Mouse (Mus musculus): Measurements from ENCODE around the gene Fam169b. TPM values are rescaled to one million over a fixed set of nuclear protein-coding genes. Genes with fewer than 3 reads are reported as not detected.

Gene Fam169b
- polyA plus RNA-seq, 1 experiment from 2014 or later: 0.43 TPM

DNA sequence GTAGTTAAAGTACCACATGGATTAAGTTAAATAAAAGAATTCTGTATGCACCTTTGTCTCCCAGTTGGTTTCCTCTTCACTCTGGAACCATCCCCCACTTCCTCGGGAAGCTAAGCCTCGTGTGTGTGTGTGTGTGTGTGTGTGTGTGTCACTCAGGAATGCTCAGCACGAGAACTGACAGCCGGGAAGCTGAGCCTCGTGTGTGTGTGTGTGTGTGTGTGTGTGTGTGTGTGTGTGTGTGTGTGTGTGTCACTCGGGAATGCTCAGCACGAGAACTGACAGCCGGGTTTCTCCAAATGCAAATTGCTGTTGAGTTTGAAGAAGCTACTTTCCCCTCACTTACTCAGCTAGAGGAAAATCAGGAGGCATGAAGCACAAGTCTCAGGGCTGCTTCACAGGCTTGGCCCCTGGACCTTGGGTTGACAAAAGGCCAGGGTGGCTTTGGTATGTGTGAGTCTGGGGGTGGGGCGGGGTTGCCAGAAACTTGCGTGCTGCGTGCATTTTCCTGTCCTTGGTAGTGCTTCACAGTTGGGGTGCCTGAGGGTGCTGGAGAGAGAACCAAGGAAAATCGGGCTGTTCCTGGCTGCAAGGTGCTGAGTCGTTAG, 39.9 kb upstream of the Fam169b start:
- WGBS: 20% methylated on average over 13 of the region's 13 CpGs
- Histone ChIP-seq H3K27me3 (replicated peaks; ENCODE audit: control insufficient read depth, insufficient read depth, low read length) (no peaks in the 10 kb centered on the region), H3K27ac (ENCODE audit: low read depth) (no peak overlapping the region), H3K4me1 (replicated peaks; ENCODE audit: control insufficient read depth, insufficient read depth, low read length) (peaks cover 6% of the 10 kb centered on the region), H3K9ac (ENCODE audit: low read length) (no peak overlapping the region), H3K4me2 (ENCODE audit: low read length) (0 out of 2 replicates have a peak overlapping the region, but pooled peaks have one; percentile 5), H3K9me3 (ENCODE audit: control insufficient read depth, low read length) (no peaks in the 10 kb centered on the region), H3K36me3 (ENCODE audit: control insufficient read depth, insufficient read depth, low read length) (peaks cover 16% of the 10 kb centered on the region; the same call in 1 of the 2 replicates), H3K4me3 (ENCODE audit: low read depth, low read length) (no peak overlapping the region)
- DNase-seq (ENCODE audit: low spot score) (no peak), ATAC-seq (replicated peaks; ENCODE audit: low FRiP score, low TSS enrichment, low read depth) (0 out of 2 replicates have a peak, but pooled peaks have one; percentile 48)

GRCm38 (mm10) chr7:68236817-68237216, 36.8 kb upstream of the Fam169b start:
- H3K4me3 ChIP-seq (ENCODE audit: low read depth, low read length): no peak overlapping the region
- H3K4me1 ChIP-seq (replicated peaks; ENCODE audit: control insufficient read depth, insufficient read depth, low read length): peaks cover 6% of the 10 kb centered on the region
- H3K36me3 ChIP-seq (ENCODE audit: control insufficient read depth, insufficient read depth, low read length): no peaks in the 10 kb centered on the region
- H3K9me3 ChIP-seq (ENCODE audit: control insufficient read depth, low read length): no peaks in the 10 kb centered on the region
- 84% methylated on average over 8 of the region's 8 CpGs for WGBS
- no peaks in the 10 kb centered on the region for H3K27me3 ChIP-seq (replicated peaks; ENCODE audit: control insufficient read depth, insufficient read depth, low read length)
- no peak overlapping the region for H3K4me2 ChIP-seq (ENCODE audit: low read length)
- H3K27ac ChIP-seq (ENCODE audit: low read depth): no peak overlapping the region
- H3K9ac ChIP-seq (ENCODE audit: low read length): no peak overlapping the region
- ATAC-seq (replicated peaks; ENCODE audit: low FRiP score, low TSS enrichment, low read depth) (no peak), DNase-seq (ENCODE audit: low spot score) (no peak)

GRCm38 (mm10) chr7:68239220-68239827, 34.3 kb upstream of the Fam169b start:
- Histone ChIP-seq H3K4me2 (ENCODE audit: low read length) (no peak overlapping the region), H3K4me1 (replicated peaks; ENCODE audit: control insufficient read depth, insufficient read depth, low read length) (no peaks in the 10 kb centered on the region), H3K36me3 (ENCODE audit: control insufficient read depth, insufficient read depth, low read length) (no peaks in the 10 kb centered on the region), H3K27ac (ENCODE audit: low read depth) (no peak overlapping the region), H3K4me3 (ENCODE audit: low read depth, low read length) (no peak overlapping the region), H3K9ac (ENCODE audit: low read length) (no peak overlapping the region), H3K27me3 (replicated peaks; ENCODE audit: control insufficient read depth, insufficient read depth, low read length) (no peaks in the 10 kb centered on the region), H3K9me3 (ENCODE audit: control insufficient read depth, low read length) (no peaks in the 10 kb centered on the region)
- ATAC-seq (replicated peaks; ENCODE audit: low FRiP score, low TSS enrichment, low read depth) (no peak), DNase-seq (ENCODE audit: low spot score) (no peak)
- 68% methylated on average over 11 of the region's 11 CpGs for WGBS

GRCm38 (mm10) chr7:68241205-68241604, 32.4 kb upstream of the Fam169b start:
- H3K9ac ChIP-seq (ENCODE audit: low read length): no peak overlapping the region
- DNase-seq (ENCODE audit: low spot score) (no peak), ATAC-seq (replicated peaks; ENCODE audit: low FRiP score, low TSS enrichment, low read depth) (no peak)
- H3K9me3 ChIP-seq (ENCODE audit: control insufficient read depth, low read length): no peaks in the 10 kb centered on the region
- H3K4me1 ChIP-seq (replicated peaks; ENCODE audit: control insufficient read depth, insufficient read depth, low read length): no peaks in the 10 kb centered on the region
- 85% methylated on average over 9 of the region's 9 CpGs for WGBS
- no peak overlapping the region for H3K4me3 ChIP-seq (ENCODE audit: low read depth, low read length)
- H3K4me2 ChIP-seq (ENCODE audit: low read length): no peak overlapping the region
- H3K27ac ChIP-seq (ENCODE audit: low read depth): no peak overlapping the region
- H3K36me3 ChIP-seq (ENCODE audit: control insufficient read depth, insufficient read depth, low read length): no peaks in the 10 kb centered on the region
- H3K27me3 ChIP-seq (replicated peaks; ENCODE audit: control insufficient read depth, insufficient read depth, low read length): no peaks in the 10 kb centered on the region

- Histone ChIP-seq H3K27ac (ENCODE audit: low read depth) (no peak overlapping the region), H3K36me3 (ENCODE audit: control insufficient read depth, insufficient read depth, low read length) (no peaks in the 10 kb centered on the region), H3K4me2 (ENCODE audit: low read length) (no peak overlapping the region), H3K4me3 (ENCODE audit: low read depth, low read length) (no peak overlapping the region), H3K9ac (ENCODE audit: low read length) (no peak overlapping the region), H3K4me1 (replicated peaks; ENCODE audit: control insufficient read depth, insufficient read depth, low read length) (no peaks in the 10 kb centered on the region), H3K27me3 (replicated peaks; ENCODE audit: control insufficient read depth, insufficient read depth, low read length) (no peaks in the 10 kb centered on the region), H3K9me3 (ENCODE audit: control insufficient read depth, low read length) (no peaks in the 10 kb centered on the region)
- WGBS: 50% methylated on average over 4 of the region's 4 CpGs
- ATAC-seq (replicated peaks; ENCODE audit: low FRiP score, low TSS enrichment, low read depth) (no peak), DNase-seq (ENCODE audit: low spot score) (no peak)
Measured at GRCm38 (mm10) chr7:68245681-68246080, 28.0 kb upstream of the Fam169b start.

DNA sequence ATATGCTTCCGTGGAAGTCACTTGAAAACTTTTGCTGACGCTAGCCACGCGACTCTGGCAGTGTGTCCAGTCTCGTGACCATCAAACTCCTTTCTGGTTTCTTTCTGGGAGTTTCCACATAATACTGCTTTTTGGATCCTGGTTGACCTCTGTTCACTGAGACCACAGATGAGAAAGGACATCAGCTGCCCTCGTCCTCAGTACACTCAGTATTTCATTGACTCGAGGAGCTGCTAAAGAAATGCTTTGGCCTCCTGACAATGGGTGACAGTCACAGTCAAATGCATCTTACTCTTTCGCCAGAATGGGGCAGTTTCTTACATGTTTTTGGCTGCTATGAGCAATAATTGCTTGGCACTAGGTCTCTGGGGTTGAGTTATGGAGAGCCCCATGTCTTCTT, 27.4 kb upstream of the Fam169b start:
- no peak for DNase-seq (ENCODE audit: low spot score)
- no peak overlapping the region for H3K27ac ChIP-seq (ENCODE audit: low read depth)
- H3K9me3 ChIP-seq (ENCODE audit: control insufficient read depth, low read length): no peaks in the 10 kb centered on the region
- H3K4me3 ChIP-seq (ENCODE audit: low read depth, low read length): no peak overlapping the region
- no peaks in the 10 kb centered on the region for H3K4me1 ChIP-seq (replicated peaks; ENCODE audit: control insufficient read depth, insufficient read depth, low read length)
- ATAC-seq (replicated peaks; ENCODE audit: low FRiP score, low TSS enrichment, low read depth): no peak
- H3K4me2 ChIP-seq (ENCODE audit: low read length): no peak overlapping the region
- WGBS: 71% methylated on average over 8 of the region's 8 CpGs
- H3K9ac ChIP-seq (ENCODE audit: low read length): no peak overlapping the region
- H3K36me3 ChIP-seq (ENCODE audit: control insufficient read depth, insufficient read depth, low read length): no peaks in the 10 kb centered on the region
- H3K27me3 ChIP-seq (replicated peaks; ENCODE audit: control insufficient read depth, insufficient read depth, low read length): no peaks in the 10 kb centered on the region

DNA sequence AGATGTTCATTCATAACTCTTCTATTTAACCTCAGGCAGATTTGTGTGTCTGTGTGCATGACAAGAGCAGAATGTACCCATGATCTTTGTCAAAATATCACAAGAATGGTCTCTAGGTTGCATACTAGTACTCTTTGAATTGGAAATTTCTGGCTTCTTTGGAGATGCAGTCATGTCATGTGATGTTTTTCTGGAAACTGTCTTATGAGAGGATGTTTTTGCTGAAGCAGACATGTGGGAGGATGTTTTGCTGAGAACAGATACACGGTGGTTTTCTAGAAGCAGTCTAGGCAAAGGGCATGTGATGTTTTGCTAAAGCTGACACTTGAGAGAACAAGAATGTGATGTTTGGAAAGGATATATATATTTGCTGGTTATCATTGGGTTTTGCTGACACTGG, 23.2 kb upstream of the Fam169b start:
- DNase-seq (ENCODE audit: low spot score): no peak
- no peak overlapping the region for H3K27ac ChIP-seq (ENCODE audit: low read depth)
- no peak for ATAC-seq (replicated peaks; ENCODE audit: low FRiP score, low TSS enrichment, low read depth)
- no peaks in the 10 kb centered on the region for H3K9me3 ChIP-seq (ENCODE audit: control insufficient read depth, low read length)
- no peak overlapping the region for H3K4me2 ChIP-seq (ENCODE audit: low read length)
- no peak overlapping the region for H3K9ac ChIP-seq (ENCODE audit: low read length)
- 57% methylated on average over 1 of the region's 1 CpGs for WGBS
- H3K4me3 ChIP-seq (ENCODE audit: low read depth, low read length): no peak overlapping the region
- no peaks in the 10 kb centered on the region for H3K4me1 ChIP-seq (replicated peaks; ENCODE audit: control insufficient read depth, insufficient read depth, low read length)
- H3K27me3 ChIP-seq (replicated peaks; ENCODE audit: control insufficient read depth, insufficient read depth, low read length): no peaks in the 10 kb centered on the region
- H3K36me3 ChIP-seq (ENCODE audit: control insufficient read depth, insufficient read depth, low read length): no peaks in the 10 kb centered on the region

DNA sequence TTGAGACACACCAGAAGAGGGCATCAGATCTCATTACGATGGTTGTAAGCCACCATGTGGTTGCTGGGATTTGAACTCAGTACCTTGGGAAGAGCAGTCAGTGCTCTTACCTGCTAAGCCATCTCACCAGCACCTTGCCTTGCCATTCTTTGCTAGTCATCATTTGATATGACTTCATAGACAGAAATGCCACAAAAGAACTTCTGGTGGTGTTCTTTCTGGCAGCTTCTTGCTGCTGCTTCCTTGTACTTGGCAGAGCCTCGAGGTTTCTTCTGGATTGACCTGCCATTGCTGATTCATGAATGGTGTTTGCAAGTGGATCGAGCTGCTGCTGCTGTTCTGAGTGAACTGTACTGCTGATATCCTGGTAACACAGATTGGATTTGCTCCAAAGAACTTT, 22.7 kb upstream of the Fam169b start:
- Histone ChIP-seq H3K36me3 (ENCODE audit: control insufficient read depth, insufficient read depth, low read length) (no peaks in the 10 kb centered on the region), H3K4me1 (replicated peaks; ENCODE audit: control insufficient read depth, insufficient read depth, low read length) (no peaks in the 10 kb centered on the region), H3K9me3 (ENCODE audit: control insufficient read depth, low read length) (no peaks in the 10 kb centered on the region), H3K4me2 (ENCODE audit: low read length) (no peak overlapping the region), H3K27me3 (replicated peaks; ENCODE audit: control insufficient read depth, insufficient read depth, low read length) (no peaks in the 10 kb centered on the region), H3K4me3 (ENCODE audit: low read depth, low read length) (no peak overlapping the region), H3K27ac (ENCODE audit: low read depth) (no peak overlapping the region), H3K9ac (ENCODE audit: low read length) (no peak overlapping the region)
- ATAC-seq (replicated peaks; ENCODE audit: low FRiP score, low TSS enrichment, low read depth): no peak
- 89% methylated on average over 3 of the region's 3 CpGs for WGBS
- no peak for DNase-seq (ENCODE audit: low spot score)

GRCm38 (mm10) chr7:68257767-68258166, 15.9 kb upstream of the Fam169b start:
- Histone ChIP-seq H3K9ac (ENCODE audit: low read length) (no peak overlapping the region), H3K27ac (ENCODE audit: low read depth) (no peak overlapping the region), H3K36me3 (ENCODE audit: control insufficient read depth, insufficient read depth, low read length) (no peaks in the 10 kb centered on the region), H3K4me2 (ENCODE audit: low read length) (no peak overlapping the region), H3K9me3 (ENCODE audit: control insufficient read depth, low read length) (no peaks in the 10 kb centered on the region), H3K27me3 (replicated peaks; ENCODE audit: control insufficient read depth, insufficient read depth, low read length) (no peaks in the 10 kb centered on the region), H3K4me1 (replicated peaks; ENCODE audit: control insufficient read depth, insufficient read depth, low read length) (peaks cover 6% of the 10 kb centered on the region; the same call in 1 of the 2 replicates), H3K4me3 (ENCODE audit: low read depth, low read length) (no peak overlapping the region)
- ATAC-seq (replicated peaks; ENCODE audit: low FRiP score, low TSS enrichment, low read depth) (no peak), DNase-seq (ENCODE audit: low spot score) (no peak)
- 45% methylated on average over 2 of the region's 2 CpGs for WGBS
